Mouse (Mus musculus): Measurements from ENCODE around the gene Nlgn2. TPM values are rescaled to one million over a fixed set of nuclear protein-coding genes. Genes with fewer than 3 reads are reported as not detected.

The Nlgn2 gene
- polyA plus RNA-seq, 1 experiment from 2014 or later: 6.3 TPM

GRCm38 (mm10) chr11:69858113-69858998, 20.8 kb upstream of the Nlgn2 start, which contains the start of gene Tnk1:
Gene Tnk1, minus strand, starts transcription at chr11:69858730.
- ATAC-seq (ENCODE audit: insufficient read depth, low FRiP score, low read depth): peak; percentile 81
- H3K9ac ChIP-seq: 0 out of 2 replicates have a peak within 1 kb of the TSS, but pooled peaks have one; percentile 3
- H3K9me3 ChIP-seq: no peaks in the 10 kb centered on the region
- WGBS: 19% methylated on average over 30 of the region's 30 CpGs
- H3K4me3 ChIP-seq (replicated peaks): peak within 1 kb of the TSS; percentile 33
- H3K36me3 ChIP-seq: no peaks in the 10 kb centered on the region
- peaks cover 4% of the 10 kb centered on the region for H3K4me1 ChIP-seq
- H3K4me2 ChIP-seq: peak within 1 kb of the TSS; percentile 33
- peaks cover 4% of the 10 kb centered on the region; the same call in 1 of the 2 replicates for H3K27me3 ChIP-seq (replicated peaks)
- peak within 1 kb of the TSS; percentile 75 for H3K27ac ChIP-seq

DNA sequence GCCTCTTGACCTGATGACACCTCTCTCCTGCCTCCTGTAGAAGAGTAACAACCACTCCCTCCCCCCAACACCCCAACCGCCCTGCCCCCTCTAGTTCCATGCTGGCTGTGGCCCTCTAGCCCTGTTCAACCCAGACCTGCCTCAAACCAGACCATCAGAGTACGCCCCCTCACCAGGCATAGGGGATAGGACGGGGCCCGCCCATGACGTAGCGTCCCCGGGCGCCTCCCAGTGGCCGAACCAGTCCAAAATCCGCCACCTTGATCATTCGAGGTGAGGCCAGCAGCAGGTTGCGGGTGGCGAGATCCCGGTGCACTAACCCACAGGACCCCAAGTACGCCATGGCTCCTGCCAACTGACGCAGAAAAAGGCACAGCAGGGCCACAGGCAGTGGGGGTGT, 17.8 kb upstream of the Nlgn2 start:
- no peak for ATAC-seq (ENCODE audit: insufficient read depth, low FRiP score, low read depth)
- Histone ChIP-seq H3K36me3 (peaks cover 21% of the 10 kb centered on the region), H3K4me2 (peak overlapping the region; percentile 3; the same call in 1 of the 2 replicates), H3K4me3 (replicated peaks) (no peak overlapping the region), H3K27me3 (replicated peaks) (peaks cover 4% of the 10 kb centered on the region; the same call in 1 of the 2 replicates), H3K27ac (no peak overlapping the region), H3K9ac (no peak overlapping the region), H3K9me3 (no peaks in the 10 kb centered on the region), H3K4me1 (peaks cover 7% of the 10 kb centered on the region)
- 30% methylated on average over 16 of the region's 16 CpGs for WGBS

- Histone ChIP-seq H3K9me3 (no peaks in the 10 kb centered on the region), H3K4me3 (replicated peaks) (no peak overlapping the region), H3K4me2 (no peak overlapping the region), H3K9ac (no peak overlapping the region), H3K4me1 (peaks cover 7% of the 10 kb centered on the region), H3K27ac (no peak overlapping the region), H3K36me3 (peaks cover 27% of the 10 kb centered on the region), H3K27me3 (replicated peaks) (peaks cover 4% of the 10 kb centered on the region; the same call in 1 of the 2 replicates)
- 83% methylated on average over 10 of the region's 10 CpGs for WGBS
- no peak for ATAC-seq (ENCODE audit: insufficient read depth, low FRiP score, low read depth)
Observed at GRCm38 (mm10) chr11:69854680-69855079, 17.1 kb upstream of the Nlgn2 start.

GRCm38 (mm10) chr11:69853994-69854393, 16.4 kb upstream of the Nlgn2 start:
- Histone ChIP-seq H3K4me3 (replicated peaks) (no peak overlapping the region), H3K36me3 (peaks cover 32% of the 10 kb centered on the region), H3K9ac (no peak overlapping the region), H3K27me3 (replicated peaks) (peaks cover under 1% of the 10 kb centered on the region; the same call in 1 of the 2 replicates), H3K27ac (no peak overlapping the region), H3K9me3 (no peaks in the 10 kb centered on the region), H3K4me1 (peaks cover 9% of the 10 kb centered on the region), H3K4me2 (0 out of 2 replicates have a peak overlapping the region, but pooled peaks have one; percentile 4)
- WGBS: 49% methylated on average over 7 of the region's 7 CpGs
- ATAC-seq (ENCODE audit: insufficient read depth, low FRiP score, low read depth): peak; percentile 82

GRCm38 (mm10) chr11:69850754-69851153, 13.2 kb upstream of the Nlgn2 start:
- H3K27me3 ChIP-seq (replicated peaks): no peaks in the 10 kb centered on the region
- H3K4me2 ChIP-seq: no peak overlapping the region
- 73% methylated on average over 8 of the region's 8 CpGs for WGBS
- ATAC-seq (ENCODE audit: insufficient read depth, low FRiP score, low read depth): no peak
- H3K9ac ChIP-seq: no peak overlapping the region
- no peak overlapping the region for H3K4me3 ChIP-seq (replicated peaks)
- no peaks in the 10 kb centered on the region for H3K9me3 ChIP-seq
- H3K4me1 ChIP-seq: peaks cover 22% of the 10 kb centered on the region
- H3K27ac ChIP-seq: no peak overlapping the region
- H3K36me3 ChIP-seq: peaks cover 44% of the 10 kb centered on the region

- 90% methylated on average over 15 of the region's 15 CpGs for WGBS
- H3K27me3 ChIP-seq (replicated peaks): no peaks in the 10 kb centered on the region
- no peak for ATAC-seq (ENCODE audit: insufficient read depth, low FRiP score, low read depth)
- H3K4me3 ChIP-seq (replicated peaks): no peak overlapping the region
- H3K9ac ChIP-seq: no peak overlapping the region
- H3K4me2 ChIP-seq: no peak overlapping the region
- no peaks in the 10 kb centered on the region for H3K9me3 ChIP-seq
- peaks cover 44% of the 10 kb centered on the region for H3K36me3 ChIP-seq
- no peak overlapping the region for H3K27ac ChIP-seq
- peaks cover 23% of the 10 kb centered on the region for H3K4me1 ChIP-seq
Observed at GRCm38 (mm10) chr11:69849884-69850283, 12.3 kb upstream of the Nlgn2 start.

DNA sequence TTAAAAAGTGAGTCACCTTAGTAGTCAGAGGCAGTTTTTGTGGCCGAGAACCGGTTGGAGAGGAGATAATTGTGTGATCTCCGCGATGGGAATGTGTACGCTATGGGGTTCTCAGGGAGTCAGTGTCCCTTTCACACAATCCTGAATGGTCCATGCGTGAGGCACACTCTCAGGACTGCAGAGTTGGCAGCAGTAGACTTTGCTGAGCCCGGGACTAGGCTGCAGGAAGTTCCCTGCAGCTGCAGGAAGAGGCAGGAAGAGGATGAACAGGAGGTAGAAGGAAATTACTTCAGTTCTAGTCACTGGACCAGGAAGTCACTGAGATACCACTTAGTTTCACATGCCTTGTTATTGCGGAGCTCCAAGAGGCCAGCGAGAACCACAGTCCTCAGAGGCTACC, 11.5 kb upstream of the Nlgn2 start:
- Histone ChIP-seq H3K4me1 (peaks cover 23% of the 10 kb centered on the region), H3K9ac (no peak overlapping the region), H3K36me3 (peaks cover 44% of the 10 kb centered on the region), H3K9me3 (no peaks in the 10 kb centered on the region), H3K27me3 (replicated peaks) (no peaks in the 10 kb centered on the region), H3K4me2 (no peak overlapping the region), H3K27ac (0 out of 2 replicates have a peak overlapping the region, but pooled peaks have one; percentile 3), H3K4me3 (replicated peaks) (no peak overlapping the region)
- ATAC-seq (ENCODE audit: insufficient read depth, low FRiP score, low read depth): no peak
- 81% methylated on average over 9 of the region's 9 CpGs for WGBS

GRCm38 (mm10) chr11:69848021-69848420, 10.4 kb upstream of the Nlgn2 start:
- 95% methylated on average over 6 of the region's 6 CpGs for WGBS
- peak overlapping the region; percentile 72 for H3K4me3 ChIP-seq (replicated peaks)
- H3K4me2 ChIP-seq: peak overlapping the region; percentile 84

GRCm38 (mm10) chr11:69846738-69847688, 9.4 kb upstream of the Nlgn2 start:
- Histone ChIP-seq H3K4me2 (peak overlapping the region; percentile 84), H3K27ac (peak overlapping the region; percentile 93), H3K4me1 (peaks cover 20% of the 10 kb centered on the region), H3K36me3 (peaks cover 37% of the 10 kb centered on the region), H3K9ac (peak overlapping the region; percentile 59), H3K9me3 (no peaks in the 10 kb centered on the region), H3K4me3 (replicated peaks) (peak overlapping the region; percentile 72), H3K27me3 (replicated peaks) (no peaks in the 10 kb centered on the region)
- peak; percentile 44 for ATAC-seq (ENCODE audit: insufficient read depth, low FRiP score, low read depth)
- WGBS: 10% methylated on average over 37 of the region's 37 CpGs

More at GRCm38 (mm10) chr11:69848021-69848420, 10.4 kb upstream of the Nlgn2 start:
- ATAC-seq (ENCODE audit: insufficient read depth, low FRiP score, low read depth): no peak
- H3K27me3 ChIP-seq (replicated peaks): no peaks in the 10 kb centered on the region
- H3K27ac ChIP-seq: no peak overlapping the region
- H3K9ac ChIP-seq: no peak overlapping the region
- H3K9me3 ChIP-seq: no peaks in the 10 kb centered on the region
- peaks cover 44% of the 10 kb centered on the region for H3K36me3 ChIP-seq
- H3K4me1 ChIP-seq: peaks cover 21% of the 10 kb centered on the region

DNA sequence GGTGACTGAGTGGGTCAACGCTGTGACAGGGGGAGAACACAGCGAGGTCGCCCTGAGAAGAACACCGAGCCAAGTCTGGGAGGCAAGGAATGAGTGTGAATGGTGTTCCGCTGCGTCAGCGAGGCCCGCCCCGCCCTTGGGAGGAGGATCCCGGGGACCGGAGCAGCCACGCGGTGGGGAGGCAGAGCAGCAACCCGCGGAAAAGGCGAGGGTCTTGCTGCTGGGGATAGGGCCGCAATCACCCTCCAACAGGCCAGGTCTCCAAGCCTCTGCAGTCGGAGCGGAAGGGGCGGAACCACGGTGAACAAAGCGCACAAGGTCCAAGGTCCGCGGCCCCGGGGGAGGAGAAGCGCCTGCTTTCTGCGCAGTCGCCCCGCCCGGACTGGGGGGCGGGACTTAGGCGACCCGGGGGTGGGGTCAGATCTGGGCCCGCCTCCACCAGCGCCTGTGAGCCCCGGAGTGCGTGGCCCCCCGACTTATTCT, 8.7 kb upstream of the Nlgn2 start, which contains the start of gene Plscr3:
Plscr3 (plus strand) TSS at position 179 of the 483 bp plus-strand sequence.
- under 1% methylated on average over 38 of the region's 38 CpGs for WGBS

GRCm38 (mm10) chr11:69838714-69839104, 1.1 kb upstream of the Nlgn2 start:
- WGBS: under 1% methylated on average over 7 of the region's 7 CpGs
- no peaks in the 10 kb centered on the region for H3K36me3 ChIP-seq
- H3K27ac ChIP-seq: peak overlapping the region; percentile 91
- peaks cover 34% of the 10 kb centered on the region for H3K4me1 ChIP-seq
- peak overlapping the region; percentile 73 for H3K9ac ChIP-seq
- H3K9me3 ChIP-seq: no peaks in the 10 kb centered on the region
- H3K4me2 ChIP-seq: peak overlapping the region; percentile 91
- no peak for ATAC-seq (ENCODE audit: insufficient read depth, low FRiP score, low read depth)
- H3K4me3 ChIP-seq (replicated peaks): peak overlapping the region; percentile 77
- peaks cover 3% of the 10 kb centered on the region; the same call in 1 of the 2 replicates for H3K27me3 ChIP-seq (replicated peaks)

More for the DNA sequence above, 8.7 kb upstream of the Nlgn2 start, which contains the start of gene Plscr3:
- Histone ChIP-seq H3K27ac (peak within 1 kb of the TSS; percentile 93), H3K4me3 (replicated peaks) (peak within 1 kb of the TSS; percentile 72), H3K4me1 (peaks cover 20% of the 10 kb centered on the region), H3K27me3 (replicated peaks) (no peaks in the 10 kb centered on the region), H3K9ac (peak within 1 kb of the TSS; percentile 59), H3K4me2 (peak within 1 kb of the TSS; percentile 84), H3K36me3 (peaks cover 33% of the 10 kb centered on the region), H3K9me3 (no peaks in the 10 kb centered on the region)
- ATAC-seq (ENCODE audit: insufficient read depth, low FRiP score, low read depth): peak; percentile 92
